Mouse (Mus musculus) midbrain, embryonic 15.5 days (tissue): ENCODE measurements around the gene Fgfr2. TPM values are rescaled to one million over a fixed set of nuclear protein-coding genes. Genes with fewer than 3 reads are reported as not detected.

Experiments
- ATAC-seq: fragments of 200-750 bp; cut with Nextera tagmentation; replicated peaks from 2 replicates; pipeline ENCODE4 v1.8.0; 2017; ENCODE audit warnings: moderate TSS enrichment
- H3K27ac ChIP-seq: fragments of 300-500 bp; sonication (generic); 2 replicates; pipeline ENCODE4 v1.5.1; 2015; ENCODE audit warnings: mild to moderate bottlenecking, inconsistent platforms
- H3K27me3 ChIP-seq: fragments of 300-500 bp; sonication (generic); replicated peaks from 2 replicates; pipeline ENCODE4 v1.6.1; 2015; ENCODE audit warnings: inconsistent platforms
- H3K36me3 ChIP-seq: fragments of 300-500 bp; sonication (generic); replicated peaks from 2 replicates; pipeline ENCODE4 v1.6.1; 2015; ENCODE audit warnings: inconsistent platforms
- H3K4me1 ChIP-seq: fragments of 300-500 bp; sonication (generic); 2 replicates; pipeline ENCODE4 v1.6.1; 2015; ENCODE audit warnings: inconsistent platforms
- H3K4me2 ChIP-seq: fragments of 300-500 bp; sonication (generic); 2 replicates; pipeline ENCODE4 v1.6.1; 2015; ENCODE audit warnings: inconsistent platforms, mild to moderate bottlenecking, moderate library complexity
- H3K4me3 ChIP-seq: fragments of 300-500 bp; sonication (generic); 2 replicates; pipeline ENCODE4 v1.5.1; 2015; ENCODE audit warnings: mild to moderate bottlenecking, inconsistent platforms
- H3K9ac ChIP-seq: fragments of 300-500 bp; sonication (generic); 2 replicates; pipeline ENCODE4 v1.6.1; 2015; ENCODE audit warnings: mild to moderate bottlenecking, inconsistent platforms
- H3K9me3 ChIP-seq: fragments of 300-500 bp; sonication (generic); 2 replicates; pipeline ENCODE4 v1.6.1; 2016; ENCODE audit warnings: inconsistent platforms
- WGBS: fragments of 180-500 bp; shearing (Covaris S2); methylation state at CpG from one replicate; pipeline ENCODE4 v1.1.7; 2015; ENCODE audit warnings: mixed read lengths; 5-methylcytosine and 5-hydroxymethylcytosine counted together
- polyA plus RNA-seq: library from polyadenylated mRNA; unstranded; fragments of >200 nt; fragmentation: Nextera tagmentation; extraction: Ambion mirVana; gene quantifications from 2 replicates; pipeline ENCODE4 v1.2.1, GENCODE M21; 2015

Gene Fgfr2
- polyA plus RNA-seq, 1 experiment from 2014 or later, result 23.3 TPM

DNA sequence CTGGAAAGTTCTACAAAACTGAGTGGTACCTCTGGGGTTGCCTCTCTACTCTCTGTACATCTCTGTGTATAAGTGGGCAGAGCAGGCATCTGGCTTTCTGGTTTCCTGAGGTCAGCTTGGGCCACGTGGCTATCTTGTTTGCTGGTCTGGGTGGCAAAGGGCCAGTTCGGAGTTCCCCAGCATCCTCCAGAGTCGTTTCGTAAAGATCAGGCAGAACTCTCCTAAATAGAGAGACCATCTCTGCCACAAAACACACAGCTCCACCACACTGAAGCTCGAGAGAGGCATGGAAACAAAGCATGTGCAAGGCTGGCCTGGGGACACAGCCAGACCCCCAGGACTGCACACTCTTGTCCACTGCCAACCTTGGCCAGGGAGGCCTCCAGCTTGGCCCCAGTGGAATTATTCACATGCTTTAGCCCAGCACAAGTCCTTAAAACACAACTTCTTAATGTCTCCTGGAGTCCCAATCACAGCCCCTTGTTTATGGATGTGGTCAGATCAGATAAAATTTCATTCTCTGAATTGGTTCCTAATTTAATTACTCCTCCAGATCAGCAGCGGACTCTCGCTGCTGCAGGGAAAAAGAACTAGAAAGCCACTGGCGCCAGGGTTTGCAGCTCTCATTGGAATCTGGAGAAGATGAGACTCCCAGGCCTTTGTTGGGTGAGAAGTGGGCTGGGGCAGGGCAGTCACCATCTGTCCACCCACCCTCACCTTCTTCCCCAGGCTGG is 820.5 kb downstream of the Fgfr2 start:
- Histone ChIP-seq H3K4me2 (no peak overlapping the region), H3K27me3 (no peaks in the 10 kb centered on the region), H3K4me3 (no peak overlapping the region), H3K4me1 (peaks cover 6% of the 10 kb centered on the region; the same call in 1 of the 2 replicates), H3K9me3 (no peaks in the 10 kb centered on the region), H3K27ac (no peak overlapping the region), H3K36me3 (no peaks in the 10 kb centered on the region), H3K9ac (no peak overlapping the region)
- 86% methylated on average over 8 of the region's 8 CpGs for WGBS
- ATAC-seq, result no peak

DNA sequence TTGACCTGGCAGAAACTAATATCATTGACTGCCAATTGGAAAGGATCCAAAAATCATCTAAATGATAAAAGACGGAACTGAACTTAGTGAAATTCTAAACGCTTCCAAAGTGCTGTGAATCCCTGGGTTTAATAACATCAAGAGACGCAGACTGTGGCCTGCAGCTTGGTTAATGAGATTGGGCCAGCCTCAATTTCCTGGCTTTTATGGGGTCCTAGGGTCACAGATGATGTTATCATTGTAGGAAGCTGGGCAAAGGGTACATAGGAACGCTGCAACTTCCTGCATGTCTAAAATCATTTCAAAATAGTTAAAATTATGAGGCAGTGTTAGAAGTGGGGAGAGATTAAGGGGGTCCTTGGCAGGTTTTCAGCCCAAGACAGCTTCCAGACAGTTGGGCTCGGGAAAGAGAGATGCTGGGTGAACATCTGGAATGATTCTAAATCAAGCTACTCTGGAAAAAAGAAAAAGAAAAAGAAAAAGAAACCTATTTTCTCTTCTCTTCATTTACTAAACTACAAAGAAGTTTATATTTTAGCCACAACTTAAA is 823.4 kb downstream of the Fgfr2 start:
- H3K4me3 ChIP-seq, result no peak overlapping the region
- no peaks in the 10 kb centered on the region for H3K9me3 ChIP-seq
- 77% methylated on average over 5 of the region's 5 CpGs for WGBS
- H3K27me3 ChIP-seq, result no peaks in the 10 kb centered on the region
- no peak overlapping the region for H3K27ac ChIP-seq
- H3K36me3 ChIP-seq, result no peaks in the 10 kb centered on the region
- H3K4me1 ChIP-seq, result no peaks in the 10 kb centered on the region
- H3K4me2 ChIP-seq, result no peak overlapping the region
- ATAC-seq, result no peak
- H3K9ac ChIP-seq, result no peak overlapping the region

DNA sequence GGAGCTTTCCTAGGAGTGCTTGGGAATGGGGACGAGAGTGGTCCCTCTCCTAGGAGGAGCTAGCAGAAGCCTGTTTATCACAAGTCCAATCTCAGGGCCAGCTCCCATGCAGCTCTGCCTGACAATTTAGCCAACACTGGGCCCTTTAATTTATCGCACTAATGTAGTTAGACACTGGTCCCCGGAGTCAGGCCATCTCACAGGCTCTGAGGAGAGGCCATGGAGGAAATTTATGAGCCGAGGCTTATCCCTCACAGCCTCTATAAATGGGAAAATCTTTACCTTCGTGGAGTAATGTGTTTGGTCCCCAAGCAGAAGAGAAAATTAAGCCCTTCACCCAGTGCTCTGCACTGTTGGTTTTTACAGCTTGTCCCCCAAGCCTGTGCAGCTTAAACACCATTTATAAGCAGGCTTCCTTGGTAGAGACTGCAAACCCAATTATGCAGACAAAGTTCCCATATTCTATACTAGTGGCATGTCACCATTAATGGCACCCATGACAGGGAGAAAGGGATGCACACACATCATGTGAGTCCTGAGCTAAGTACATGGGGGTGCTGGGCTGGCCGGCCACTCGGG is 824.6 kb downstream of the Fgfr2 start:
- no peak for ATAC-seq
- H3K9me3 ChIP-seq, result no peaks in the 10 kb centered on the region

DNA sequence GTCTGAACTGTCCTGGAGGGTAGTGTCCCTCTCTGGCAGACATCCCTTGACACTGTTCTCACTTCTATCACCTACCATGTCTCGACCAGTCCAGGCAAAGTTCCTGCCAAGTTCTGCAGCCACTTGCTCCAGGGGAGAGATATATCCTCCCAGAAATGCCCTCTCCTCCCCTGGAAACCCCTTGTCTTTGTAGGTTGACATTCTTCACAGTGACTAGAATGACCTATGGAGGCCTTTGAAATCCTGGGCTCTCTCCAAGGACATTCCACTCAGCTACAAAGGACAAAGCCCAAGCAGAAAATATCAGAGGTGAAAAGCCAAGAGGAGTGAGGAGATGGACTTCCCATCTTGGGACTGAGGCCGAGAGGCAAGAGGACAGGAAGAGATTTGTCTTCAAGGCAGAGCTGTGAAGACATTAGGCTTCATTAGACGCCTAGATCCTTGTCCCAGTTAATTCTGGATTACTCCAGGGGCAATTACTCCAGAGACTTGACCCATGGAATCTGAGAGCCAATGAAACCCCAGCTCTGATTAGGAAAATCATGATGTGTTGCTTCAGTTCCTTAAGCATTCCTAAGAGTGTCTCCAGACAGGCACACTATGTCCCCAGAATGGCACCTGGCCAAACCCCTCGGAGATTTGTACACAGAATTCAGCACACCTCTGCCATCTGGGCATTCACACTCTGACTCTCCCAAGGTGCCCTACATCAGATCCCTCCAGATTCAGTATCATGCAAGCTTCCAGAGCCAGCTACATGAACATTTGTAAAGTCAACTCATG is 826.3 kb downstream of the Fgfr2 start:
- no peaks in the 10 kb centered on the region for H3K9me3 ChIP-seq
- 83% methylated on average over 4 of the region's 4 CpGs for WGBS
- no peaks in the 10 kb centered on the region for H3K27me3 ChIP-seq
- H3K4me3 ChIP-seq, result no peak overlapping the region
- ATAC-seq, result no peak
- no peak overlapping the region for H3K27ac ChIP-seq
- H3K36me3 ChIP-seq, result no peaks in the 10 kb centered on the region
- H3K4me2 ChIP-seq, result no peak overlapping the region
- H3K9ac ChIP-seq, result no peak overlapping the region
- no peaks in the 10 kb centered on the region for H3K4me1 ChIP-seq

More for the DNA sequence above, 824.6 kb downstream of the Fgfr2 start:
- Histone ChIP-seq H3K4me3 (no peak overlapping the region), H3K27ac (no peak overlapping the region), H3K4me2 (no peak overlapping the region), H3K36me3 (no peaks in the 10 kb centered on the region), H3K9ac (no peak overlapping the region), H3K27me3 (no peaks in the 10 kb centered on the region), H3K4me1 (no peaks in the 10 kb centered on the region)
- 84% methylated on average over 7 of the region's 7 CpGs for WGBS

DNA sequence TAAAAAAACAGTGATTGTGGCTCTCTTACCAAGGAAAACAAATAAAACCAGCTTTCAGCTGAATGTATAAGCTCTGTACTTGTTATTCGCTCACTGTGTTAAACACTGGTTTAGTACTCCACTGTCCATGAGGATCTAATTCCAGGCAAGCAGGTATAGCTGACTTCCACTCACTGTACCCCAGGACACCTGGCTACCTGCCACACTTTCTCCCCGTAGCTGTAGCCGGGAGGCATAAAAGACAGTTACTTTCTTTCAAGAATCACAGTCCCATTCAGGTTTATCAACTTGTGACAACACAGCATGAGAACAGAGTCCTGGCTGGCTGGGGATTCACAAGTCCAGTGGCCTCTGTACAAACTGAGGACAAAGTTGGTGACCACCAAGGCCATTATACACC is 827.0 kb downstream of the Fgfr2 start:
- Histone ChIP-seq H3K36me3 (no peaks in the 10 kb centered on the region), H3K4me1 (no peaks in the 10 kb centered on the region), H3K27me3 (no peaks in the 10 kb centered on the region), H3K9ac (no peak overlapping the region), H3K9me3 (no peaks in the 10 kb centered on the region), H3K27ac (no peak overlapping the region), H3K4me2 (no peak overlapping the region), H3K4me3 (no peak overlapping the region)
- 64% methylated on average over 3 of the region's 3 CpGs for WGBS
- ATAC-seq, result no peak

DNA sequence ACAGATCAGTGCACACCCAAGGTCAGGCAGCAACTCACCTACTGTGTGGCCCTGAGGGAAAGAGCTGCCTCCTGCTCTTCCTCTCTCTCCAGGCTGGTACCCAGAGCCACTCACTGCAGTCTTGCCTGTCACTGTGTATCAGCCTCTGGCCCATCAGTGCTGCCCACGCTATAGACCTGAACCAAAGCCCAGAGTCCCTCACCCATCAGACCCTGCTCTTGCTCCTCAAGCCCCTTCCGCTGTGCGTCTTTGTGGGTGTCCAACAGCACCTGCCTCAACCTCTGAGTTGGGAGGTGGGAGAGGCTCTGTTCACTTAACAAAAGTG is 835.8 kb downstream of the Fgfr2 start:
- Histone ChIP-seq H3K4me1 (peaks cover 37% of the 10 kb centered on the region), H3K9ac (no peak overlapping the region), H3K27me3 (no peaks in the 10 kb centered on the region), H3K27ac (no peak overlapping the region), H3K4me3 (no peak overlapping the region), H3K4me2 (no peak overlapping the region), H3K9me3 (no peaks in the 10 kb centered on the region), H3K36me3 (no peaks in the 10 kb centered on the region)
- 76% methylated on average over 3 of the region's 3 CpGs for WGBS
- ATAC-seq, result no peak

DNA sequence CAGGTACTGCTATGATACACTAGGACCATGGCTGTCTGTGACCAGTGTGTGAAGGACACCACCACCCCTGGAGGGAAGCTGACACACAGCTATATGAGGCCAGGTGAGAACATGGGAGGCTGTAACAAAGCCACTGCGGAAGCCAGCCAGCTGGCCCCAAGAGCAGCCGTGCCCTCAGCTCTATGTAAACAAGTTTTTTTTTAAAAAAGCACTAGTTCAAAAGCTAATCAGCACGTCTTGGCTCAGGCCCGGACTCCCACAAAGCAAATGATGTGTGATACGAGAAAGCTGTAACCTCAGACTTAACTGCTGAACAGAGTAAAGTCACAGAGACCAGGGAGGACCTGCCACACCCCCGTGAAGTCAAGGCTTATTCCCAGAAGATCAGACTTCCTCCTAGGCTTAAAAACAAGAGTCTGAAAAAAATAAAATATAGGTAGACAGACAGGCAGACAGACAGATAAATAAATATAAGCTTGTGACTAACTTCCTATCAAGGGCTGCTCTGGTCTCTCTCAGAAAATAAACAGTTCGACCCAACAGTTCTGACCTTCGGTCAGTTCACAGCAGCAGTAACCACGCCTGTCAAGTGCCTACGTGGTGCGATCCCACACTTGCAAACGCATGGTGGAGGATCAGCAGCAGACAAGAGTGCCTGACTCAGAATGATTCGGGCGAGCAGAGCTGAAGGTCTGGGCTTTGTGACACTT is 836.4 kb downstream of the Fgfr2 start:
- Histone ChIP-seq H3K27ac (no peak overlapping the region), H3K4me1 (peaks cover 37% of the 10 kb centered on the region)
- WGBS, result 45% methylated on average over 14 of the region's 14 CpGs

DNA sequence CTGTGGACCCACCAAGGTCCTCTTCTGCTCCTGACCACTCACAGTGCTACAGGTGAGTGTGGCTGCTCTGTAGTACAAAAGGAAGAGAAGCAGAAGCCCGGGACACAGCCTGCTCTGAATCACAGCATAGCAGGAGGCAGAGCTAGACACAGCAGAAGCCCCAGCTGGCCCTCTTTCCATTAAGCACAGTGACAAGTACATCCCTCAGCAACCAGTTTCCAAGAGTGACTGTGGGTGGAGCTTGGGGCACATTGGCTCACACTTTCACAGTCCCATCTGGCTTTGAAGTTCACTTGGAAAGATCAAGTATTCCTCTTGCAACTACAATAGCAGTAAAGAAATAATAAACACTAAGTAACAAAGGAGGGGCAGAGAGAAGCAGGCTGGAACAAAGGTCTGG is 838.4 kb downstream of the Fgfr2 start:
- no peak overlapping the region for H3K9ac ChIP-seq
- no peak overlapping the region for H3K4me3 ChIP-seq
- ATAC-seq, result 0 out of 2 replicates have a peak, but pooled peaks have one; percentile 20
- no peaks in the 10 kb centered on the region for H3K9me3 ChIP-seq
- WGBS, result 0% methylated on average over 1 of the region's 1 CpGs
- H3K36me3 ChIP-seq, result no peaks in the 10 kb centered on the region
- H3K4me1 ChIP-seq, result peaks cover 37% of the 10 kb centered on the region
- peak overlapping the region; percentile 48; the same call in 1 of the 2 replicates for H3K27ac ChIP-seq
- H3K4me2 ChIP-seq, result no peak overlapping the region
- H3K27me3 ChIP-seq, result no peaks in the 10 kb centered on the region

More for the DNA sequence above, 836.4 kb downstream of the Fgfr2 start:
- no peak for ATAC-seq
- no peaks in the 10 kb centered on the region for H3K27me3 ChIP-seq
- no peak overlapping the region for H3K4me2 ChIP-seq
- H3K36me3 ChIP-seq, result no peaks in the 10 kb centered on the region
- H3K9ac ChIP-seq, result no peak overlapping the region
- H3K9me3 ChIP-seq, result no peaks in the 10 kb centered on the region
- no peak overlapping the region for H3K4me3 ChIP-seq

DNA sequence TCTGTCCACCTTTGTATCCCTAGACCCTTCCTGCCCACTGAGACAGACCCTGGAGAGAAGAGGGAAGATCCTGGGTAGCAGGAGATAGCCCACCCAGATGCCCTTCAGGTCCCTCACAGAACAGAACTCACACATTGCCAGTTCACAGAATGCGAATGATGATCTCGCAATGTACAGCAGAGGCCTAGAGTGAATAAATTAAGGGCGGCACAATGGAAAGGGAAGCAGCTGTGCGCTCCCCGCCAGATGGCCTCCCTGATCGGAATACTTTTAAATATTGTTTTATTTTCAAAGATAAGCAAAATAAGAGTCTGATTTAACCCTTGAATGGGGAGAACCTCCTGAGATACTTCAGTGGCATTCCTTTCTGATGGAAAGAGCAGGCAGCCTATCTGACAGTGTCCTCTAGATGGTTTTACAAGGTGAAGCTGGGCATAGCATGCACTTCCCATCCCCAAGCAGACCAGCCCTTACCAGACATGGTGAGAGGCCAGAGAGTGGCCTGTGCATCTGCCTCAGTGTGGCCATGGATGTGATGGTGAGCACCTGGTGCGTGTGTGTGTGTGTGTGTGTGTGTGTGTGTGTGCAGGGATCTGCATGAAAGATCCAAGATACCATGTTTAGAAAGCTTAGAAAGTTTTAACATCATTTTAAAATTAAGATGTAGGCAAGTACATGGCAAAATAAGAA is 839.0 kb downstream of the Fgfr2 start:
- peaks cover 37% of the 10 kb centered on the region for H3K4me1 ChIP-seq
- WGBS, result 29% methylated on average over 7 of the region's 7 CpGs
- H3K4me3 ChIP-seq, result no peak overlapping the region
- ATAC-seq, result 0 out of 2 replicates have a peak, but pooled peaks have one; percentile 42
- no peak overlapping the region for H3K4me2 ChIP-seq
- no peak overlapping the region for H3K9ac ChIP-seq
- H3K27me3 ChIP-seq, result no peaks in the 10 kb centered on the region
- H3K36me3 ChIP-seq, result no peaks in the 10 kb centered on the region
- H3K9me3 ChIP-seq, result no peaks in the 10 kb centered on the region
- H3K27ac ChIP-seq, result peak overlapping the region; percentile 48; the same call in 1 of the 2 replicates

DNA sequence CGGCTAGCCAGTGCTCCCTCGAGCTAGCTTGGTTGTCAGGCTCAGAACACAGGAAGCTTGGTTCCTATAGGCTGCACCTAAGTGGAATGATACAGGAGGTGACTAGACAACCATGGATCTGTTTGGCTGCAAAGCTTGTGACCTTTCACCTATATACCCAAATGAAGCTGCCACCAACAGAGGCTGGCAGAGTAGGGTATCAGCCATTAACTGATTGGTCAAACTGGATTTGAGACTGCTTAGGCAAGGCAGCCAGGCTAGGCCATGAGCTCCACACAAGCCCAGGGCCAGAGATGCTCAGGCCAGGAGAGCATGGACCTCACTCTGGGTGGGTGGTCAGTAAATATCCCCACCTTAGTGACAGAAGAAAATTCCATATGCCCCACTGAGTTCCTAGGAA is 840.6 kb downstream of the Fgfr2 start:
- no peak overlapping the region for H3K27ac ChIP-seq

DNA sequence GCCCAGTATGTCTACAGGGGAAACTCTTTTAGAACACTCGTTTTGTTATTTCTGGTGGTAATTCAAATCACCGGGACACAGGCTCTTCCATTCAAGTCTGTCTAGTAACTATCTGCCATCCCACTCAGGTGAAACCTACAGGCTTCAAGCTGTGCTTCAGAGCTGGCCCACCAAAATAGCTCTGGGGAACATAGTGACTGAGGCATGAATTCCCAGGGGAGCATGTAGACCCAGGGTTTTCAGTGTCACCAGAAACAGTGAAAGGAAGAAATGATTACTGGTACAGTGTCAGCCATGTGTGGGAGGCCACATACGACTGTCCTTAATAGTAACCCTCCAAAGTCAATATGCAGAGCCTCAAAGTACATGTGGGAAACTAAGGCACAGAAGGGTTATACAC is 841.0 kb downstream of the Fgfr2 start:
- H3K27ac ChIP-seq, result no peak overlapping the region
- H3K36me3 ChIP-seq, result no peaks in the 10 kb centered on the region
- H3K4me3 ChIP-seq, result no peak overlapping the region
- no peak overlapping the region for H3K9ac ChIP-seq
- WGBS, result 84% methylated on average over 3 of the region's 3 CpGs
- no peaks in the 10 kb centered on the region for H3K9me3 ChIP-seq
- no peak for ATAC-seq
- no peak overlapping the region for H3K4me2 ChIP-seq
- no peaks in the 10 kb centered on the region for H3K27me3 ChIP-seq
- peaks cover 30% of the 10 kb centered on the region for H3K4me1 ChIP-seq

More for the DNA sequence above, 840.6 kb downstream of the Fgfr2 start:
- Histone ChIP-seq H3K36me3 (no peaks in the 10 kb centered on the region), H3K9me3 (no peaks in the 10 kb centered on the region), H3K4me2 (no peak overlapping the region), H3K4me3 (no peak overlapping the region), H3K9ac (no peak overlapping the region), H3K4me1 (peaks cover 30% of the 10 kb centered on the region), H3K27me3 (no peaks in the 10 kb centered on the region)
- ATAC-seq, result no peak
- WGBS, result 83% methylated on average over 2 of the region's 2 CpGs
